Mouse (Mus musculus) MEL (cell line): ENCODE data around the gene Taok1. TPM values are rescaled to one million over a fixed set of nuclear protein-coding genes. Genes with fewer than 3 reads are reported as not detected.

ENCODE experiments used
- DNase-seq: peaks from one replicate; pipeline ENCODE4 v3.0.0; 2011; ENCODE audit warnings: low read depth, low spot score
- H3K27ac ChIP-seq: 2 replicates; pipeline ENCODE4 v1.5.1; 2012; ENCODE audit warnings: low read depth, mild to moderate bottlenecking, control low read depth, low read length, moderate library complexity; ENCODE audit not compliant: control insufficient read depth
- H3K27me3 ChIP-seq, 2 experiments: fragments of 150-350 bp in 1 of 2; sonication (generic) in 1 of 2; 2 replicates each; pipeline ENCODE4 v1.6.1; 2012; ENCODE audit warnings: low read length in 2 of 2, mild to moderate bottlenecking in 2 of 2, improper control_type of control experiment in 1 of 2, moderate library complexity in 1 of 2; ENCODE audit not compliant: insufficient read depth in 2 of 2, control insufficient read depth in 1 of 2
- H3K36me3 ChIP-seq, 2 experiments: 2 replicates each; pipeline ENCODE4 v1.6.1; 2012 to 2014; ENCODE audit warnings: low read length in 2 of 2, improper control_type of control experiment in 1 of 2, inconsistent platforms in 1 of 2, mild to moderate bottlenecking in 1 of 2; ENCODE audit not compliant: insufficient read depth in 2 of 2, control insufficient read depth in 1 of 2
- H3K4me1 ChIP-seq, 2 experiments: fragments of 150-350 bp in 1 of 2; sonication (generic) in 1 of 2; 2 replicates each; pipeline ENCODE4 v1.6.1; 2012; ENCODE audit warnings: low read length in 2 of 2, improper control_type of control experiment in 1 of 2, mild to moderate bottlenecking in 1 of 2; ENCODE audit not compliant: insufficient read depth in 2 of 2, control insufficient read depth in 1 of 2
- H3K4me3 ChIP-seq, 2 experiments: fragments of 150-350 bp in 1 of 2; sonication (generic) in 1 of 2; 2 replicates each; pipeline ENCODE4 v1.5.1; 2012; ENCODE audit warnings: low read depth in 2 of 2, low read length in 2 of 2, mild to moderate bottlenecking in 2 of 2, moderate library complexity in 2 of 2, control low read depth in 1 of 2, improper control_type of control experiment in 1 of 2; ENCODE audit not compliant: control insufficient read depth in 1 of 2, insufficient read depth in 1 of 2
- H3K79me2 ChIP-seq: 2 replicates; pipeline ENCODE4 v1.6.1; 2012; ENCODE audit warnings: mild to moderate bottlenecking, low read length, moderate library complexity; ENCODE audit not compliant: control insufficient read depth, poor library complexity, insufficient read depth
- H3K9ac ChIP-seq: 2 replicates; pipeline ENCODE4 v1.6.1; 2012; ENCODE audit warnings: low read depth, mild to moderate bottlenecking, control low read depth, low read length, moderate library complexity; ENCODE audit not compliant: control insufficient read depth, poor library complexity, severe bottlenecking
- H3K9me3 ChIP-seq: fragments of 150-350 bp; sonication (generic); replicated peaks from 2 replicates; pipeline ENCODE4 v1.6.1; 2012; ENCODE audit warnings: mild to moderate bottlenecking, low read length, improper control_type of control experiment, moderate library complexity; ENCODE audit not compliant: insufficient read depth
- CHD2 ChIP-seq: IDR thresholded peaks from 2 replicates; pipeline ENCODE4 v1.6.1; 2011; ENCODE audit warnings: low read length, improper control_type of control experiment
- ELF1 ChIP-seq: IDR thresholded peaks from 2 replicates; pipeline ENCODE4 v1.6.1; 2014; ENCODE audit warnings: low read depth, mild to moderate bottlenecking, inconsistent platforms, low read length, improper control_type of control experiment, moderate library complexity
- GABPA ChIP-seq: IDR thresholded peaks from 2 replicates; pipeline ENCODE4 v1.6.1; 2012; ENCODE audit warnings: low read depth, mild to moderate bottlenecking, inconsistent platforms, low read length, improper control_type of control experiment, moderate library complexity
- GATA1 ChIP-seq: IDR thresholded peaks from 2 replicates; pipeline ENCODE4 v1.6.1; 2011; ENCODE audit warnings: low read depth, low read length, improper control_type of control experiment
- HCFC1 ChIP-seq: IDR thresholded peaks from 2 replicates; pipeline ENCODE4 v1.6.1; 2012; ENCODE audit warnings: low read depth, mild to moderate bottlenecking, inconsistent platforms, low read length, improper control_type of control experiment, moderate library complexity
- JUND ChIP-seq: IDR thresholded peaks from 2 replicates; pipeline ENCODE4 v1.6.1; 2011; ENCODE audit warnings: low read depth, mild to moderate bottlenecking, improper control_type of control experiment, low read length
- KAT2A ChIP-seq: conservative IDR thresholded peaks from 2 replicates; pipeline ENCODE4 v1.6.1; 2012; ENCODE audit warnings: low read depth, low read length, improper control_type of control experiment, inconsistent platforms
- MAFK ChIP-seq: IDR thresholded peaks from 2 replicates; pipeline ENCODE4 v1.6.1; 2011; ENCODE audit warnings: low read depth, mild to moderate bottlenecking, low read length, improper control_type of control experiment, borderline replicate concordance
- MAZ ChIP-seq: IDR thresholded peaks from 2 replicates; pipeline ENCODE4 v1.6.1; 2012; ENCODE audit warnings: low read depth, mild to moderate bottlenecking, inconsistent platforms, low read length, improper control_type of control experiment
- MXI1 ChIP-seq: IDR thresholded peaks from 2 replicates; pipeline ENCODE4 v1.6.1; 2011; ENCODE audit warnings: mild to moderate bottlenecking, low read depth, low read length, improper control_type of control experiment
- MYC ChIP-seq: IDR thresholded peaks from 2 replicates; pipeline ENCODE4 v1.6.1; 2011; ENCODE audit warnings: low read depth, mild to moderate bottlenecking, low read length, improper control_type of control experiment, moderate library complexity
- NELFE ChIP-seq: IDR thresholded peaks from 2 replicates; pipeline ENCODE4 v1.6.1; 2011; ENCODE audit warnings: low read depth, low read length, improper control_type of control experiment
- POLR2AphosphoS5 ChIP-seq: IDR thresholded peaks from 2 replicates; pipeline ENCODE4 v1.6.1; 2012; ENCODE audit warnings: low read depth, borderline replicate concordance, mild to moderate bottlenecking, inconsistent platforms, low read length, moderate library complexity, mixed read lengths
- RAD21 ChIP-seq: IDR thresholded peaks from 2 replicates; pipeline ENCODE4 v1.6.1; 2011; ENCODE audit warnings: mild to moderate bottlenecking, low read depth, low read length, improper control_type of control experiment
- SIN3A ChIP-seq: IDR thresholded peaks from 2 replicates; pipeline ENCODE4 v1.6.1; 2012; ENCODE audit warnings: low read length, improper control_type of control experiment, inconsistent platforms
- TAL1 ChIP-seq: IDR thresholded peaks from 2 replicates; pipeline ENCODE4 v1.6.1; 2012; ENCODE audit warnings: mild to moderate bottlenecking, inconsistent platforms, low read length, moderate library complexity, mixed read lengths
- TBP ChIP-seq: IDR thresholded peaks from 2 replicates; pipeline ENCODE4 v1.8.0; 2011; ENCODE audit warnings: low read depth, low read length, improper control_type of control experiment
- UBTF ChIP-seq: IDR thresholded peaks from 2 replicates; pipeline ENCODE4 v1.6.1; 2012; ENCODE audit warnings: low read depth, mild to moderate bottlenecking, inconsistent platforms, low read length, improper control_type of control experiment, moderate library complexity, borderline replicate concordance; ENCODE audit not compliant: insufficient read depth
- ZKSCAN1 ChIP-seq: IDR thresholded peaks from 2 replicates; pipeline ENCODE4 v1.6.1; 2012; ENCODE audit warnings: low read depth, mild to moderate bottlenecking, inconsistent platforms, low read length, improper control_type of control experiment, moderate library complexity
- ZMIZ1 ChIP-seq: IDR thresholded peaks from 2 replicates; pipeline ENCODE4 v1.6.1; 2012; ENCODE audit warnings: low read depth, mild to moderate bottlenecking, inconsistent platforms, low read length, improper control_type of control experiment, moderate library complexity
- ZNF384 ChIP-seq: IDR thresholded peaks from 2 replicates; pipeline ENCODE4 v1.6.1; 2012; ENCODE audit warnings: low read depth, mild to moderate bottlenecking, inconsistent platforms, low read length, improper control_type of control experiment
- polyA plus RNA-seq, 2 experiments: library from polyadenylated mRNA; stranded (reverse) in 1 of 2; unstranded in 1 of 2; fragments of >175 nt in 1 of 2; fragments of >200 nt in 1 of 2; gene quantifications; 2 replicates each; pipeline versions ENCODE4 v1.2.1 to v1.2.4; 2012; ENCODE audit warnings: low replicate concordance in 2 of 2, low read depth in 1 of 2; ENCODE audit not compliant: insufficient read length in 2 of 2, insufficient read depth in 1 of 2, missing spikeins in 1 of 2
- total RNA-seq: library from RNA; depleted of rRNA; stranded (reverse); fragments of 300-350 nt; gene quantifications from 2 replicates; pipeline ENCODE4 v1.2.3, GENCODE M21; 2012

The Taok1 gene
- total and polyA plus RNA-seq, 3 experiments, result 7.9 to 31.0 (median 15.9) TPM

DNA sequence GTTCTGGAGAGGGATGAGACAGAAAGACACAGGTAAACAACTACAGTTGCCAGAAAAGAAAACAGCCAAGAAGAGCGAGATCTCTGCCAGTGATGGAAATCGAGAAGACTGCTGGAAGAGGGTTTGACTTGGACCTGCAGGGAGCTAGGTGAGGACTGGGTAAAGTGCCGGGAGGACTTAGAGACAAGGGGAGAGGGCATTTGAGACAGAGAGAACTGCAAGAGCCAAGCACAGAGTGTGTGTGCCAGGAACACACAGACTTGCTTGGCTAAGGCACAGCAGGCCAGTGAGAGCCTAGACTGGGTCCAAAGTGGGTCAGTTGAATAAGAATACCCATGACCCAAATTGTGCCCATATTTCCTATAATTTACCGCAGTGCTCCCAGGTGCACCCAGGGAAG is 37.9 kb upstream of the Taok1 start:
- H3K9ac ChIP-seq, result no peak overlapping the region
- H3K36me3 ChIP-seq, result no peaks in the 10 kb centered on the region
- no peaks in the 10 kb centered on the region for H3K79me2 ChIP-seq
- peaks cover 0 to 2% of the 10 kb centered on the region in 2 experiments; a peak in 3 of 4 replicates for H3K27me3 ChIP-seq
- no peak overlapping the region for H3K4me3 ChIP-seq
- DNase-seq, result no peak
- H3K9me3 ChIP-seq, result no peaks in the 10 kb centered on the region
- no peak overlapping the region for H3K27ac ChIP-seq
- H3K4me1 ChIP-seq, result no peaks in the 10 kb centered on the region
- TF ChIP-seq GATA1 (no peak), NELFE (no peak), RAD21 (no peak), HCFC1 (no peak), JUND (no peak), SIN3A (no peak), GABPA (no peak), KAT2A (no peak), ZKSCAN1 (no peak), MXI1 (no peak), ZNF384 (no peak), MAFK (no peak), UBTF (no peak), ELF1 (no peak), POLR2AphosphoS5 (no peak), MAZ (no peak), ZMIZ1 (no peak), TBP (no peak), TAL1 (no peak)

DNA sequence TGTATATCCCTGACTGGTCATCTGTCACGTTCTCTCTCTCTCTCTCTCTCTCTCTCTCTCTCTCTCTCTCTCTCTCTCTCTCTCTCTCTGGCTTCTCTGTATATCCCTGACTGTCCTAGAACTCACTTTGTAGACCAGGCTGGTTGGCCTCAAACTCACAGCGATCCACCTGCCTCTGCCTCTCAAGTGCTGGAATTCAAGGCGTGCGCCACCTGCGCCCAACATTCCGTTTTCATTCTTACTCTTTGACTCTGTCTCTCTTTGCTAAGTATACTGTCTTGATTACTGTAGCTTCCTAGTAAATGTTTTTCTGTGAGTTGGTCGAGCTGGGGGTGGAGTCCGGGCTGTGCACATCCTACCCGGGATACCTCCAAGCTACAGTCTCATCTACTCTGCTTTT is 33.8 kb upstream of the Taok1 start:
- no peaks in the 10 kb centered on the region for H3K9me3 ChIP-seq
- TF ChIP-seq SIN3A, result no peak
- TF ChIP-seq MYC, result no peak
- TF ChIP-seq CHD2, result no peak
- no peak for TF ChIP-seq NELFE
- TF ChIP-seq TBP, result no peak
- no peak for DNase-seq
- no peaks in the 10 kb centered on the region for H3K4me1 ChIP-seq
- no peaks in the 10 kb centered on the region; a peak in 2 of 4 replicates for H3K27me3 ChIP-seq
- H3K36me3 ChIP-seq, result no peaks in the 10 kb centered on the region
- no peaks in the 10 kb centered on the region for H3K79me2 ChIP-seq
- H3K27ac ChIP-seq, result no peak overlapping the region
- no peak overlapping the region for H3K4me3 ChIP-seq
- no peak overlapping the region for H3K9ac ChIP-seq
